Mouse (Mus musculus) embryonic facial prominence, embryonic 14.5 days (tissue): ENCODE results near the gene Hoxc9. TPM values are rescaled to one million over a fixed set of nuclear protein-coding genes. Genes with fewer than 3 reads are reported as not detected.

ENCODE experiments used
- ATAC-seq: fragments of 200-750 bp; cut with Nextera tagmentation; 2 replicates; pipeline ENCODE4 v1.8.0; 2017; ENCODE audit warnings: low read depth, moderate number of reproducible peaks, moderate TSS enrichment
- DNase-seq: peaks from one replicate; pipeline ENCODE4 v3.0.0-alpha.2; 2015; ENCODE audit warnings: low spot score
- H3K27ac ChIP-seq: fragments of 300-500 bp; sonication (generic); replicated peaks from 2 replicates; pipeline ENCODE4 v1.5.1; 2014; ENCODE audit warnings: low read depth, mild to moderate bottlenecking, low read length, moderate library complexity
- H3K27me3 ChIP-seq: fragments of 300-500 bp; sonication (generic); replicated peaks from 2 replicates; pipeline ENCODE4 v1.6.1; 2014; ENCODE audit warnings: low read length; ENCODE audit not compliant: control insufficient read depth, insufficient read depth
- H3K36me3 ChIP-seq: fragments of 300-500 bp; sonication (generic); 2 replicates; pipeline ENCODE4 v1.6.1; 2014; ENCODE audit warnings: low read length, mixed read lengths; ENCODE audit not compliant: control insufficient read depth, insufficient read depth
- H3K4me1 ChIP-seq: fragments of 300-500 bp; sonication (generic); 2 replicates; pipeline ENCODE4 v1.6.1; 2014; ENCODE audit warnings: antibody characterized with exemption, low read length; ENCODE audit not compliant: control insufficient read depth, insufficient read depth
- H3K4me2 ChIP-seq: fragments of 300-500 bp; sonication (generic); 2 replicates; pipeline ENCODE4 v1.6.1; 2014; ENCODE audit warnings: low read depth, mild to moderate bottlenecking, low read length, moderate library complexity, mixed read lengths
- H3K4me3 ChIP-seq: fragments of 300-500 bp; sonication (generic); 2 replicates; pipeline ENCODE4 v1.5.1; 2014; ENCODE audit warnings: low read depth, mild to moderate bottlenecking, low read length
- H3K9ac ChIP-seq: fragments of 300-500 bp; sonication (generic); 2 replicates; pipeline ENCODE4 v1.6.1; 2014; ENCODE audit warnings: low read depth, mild to moderate bottlenecking, low read length, moderate library complexity, mixed read lengths
- H3K9me3 ChIP-seq: fragments of 300-500 bp; sonication (generic); 2 replicates; pipeline ENCODE4 v1.6.1; 2016; ENCODE audit warnings: low read length; ENCODE audit not compliant: control insufficient read depth
- WGBS: fragments of 180-500 bp; shearing (Covaris S2); extraction: QIAGEN DNeasy Blood & Tissue Kit; methylation state at CpG from one replicate; pipeline ENCODE4 v1.1.7; 2014; 5-methylcytosine and 5-hydroxymethylcytosine counted together
- polyA plus RNA-seq: library from polyadenylated mRNA; unstranded; fragments of >200 nt; fragmentation: Nextera tagmentation; extraction: Ambion mirVana; gene quantifications from 2 replicates; pipeline ENCODE4 v1.2.1, GENCODE M21; 2014

The Hoxc9 gene
- polyA plus RNA-seq, 1 experiment from 2014 or later: not detected

DNA sequence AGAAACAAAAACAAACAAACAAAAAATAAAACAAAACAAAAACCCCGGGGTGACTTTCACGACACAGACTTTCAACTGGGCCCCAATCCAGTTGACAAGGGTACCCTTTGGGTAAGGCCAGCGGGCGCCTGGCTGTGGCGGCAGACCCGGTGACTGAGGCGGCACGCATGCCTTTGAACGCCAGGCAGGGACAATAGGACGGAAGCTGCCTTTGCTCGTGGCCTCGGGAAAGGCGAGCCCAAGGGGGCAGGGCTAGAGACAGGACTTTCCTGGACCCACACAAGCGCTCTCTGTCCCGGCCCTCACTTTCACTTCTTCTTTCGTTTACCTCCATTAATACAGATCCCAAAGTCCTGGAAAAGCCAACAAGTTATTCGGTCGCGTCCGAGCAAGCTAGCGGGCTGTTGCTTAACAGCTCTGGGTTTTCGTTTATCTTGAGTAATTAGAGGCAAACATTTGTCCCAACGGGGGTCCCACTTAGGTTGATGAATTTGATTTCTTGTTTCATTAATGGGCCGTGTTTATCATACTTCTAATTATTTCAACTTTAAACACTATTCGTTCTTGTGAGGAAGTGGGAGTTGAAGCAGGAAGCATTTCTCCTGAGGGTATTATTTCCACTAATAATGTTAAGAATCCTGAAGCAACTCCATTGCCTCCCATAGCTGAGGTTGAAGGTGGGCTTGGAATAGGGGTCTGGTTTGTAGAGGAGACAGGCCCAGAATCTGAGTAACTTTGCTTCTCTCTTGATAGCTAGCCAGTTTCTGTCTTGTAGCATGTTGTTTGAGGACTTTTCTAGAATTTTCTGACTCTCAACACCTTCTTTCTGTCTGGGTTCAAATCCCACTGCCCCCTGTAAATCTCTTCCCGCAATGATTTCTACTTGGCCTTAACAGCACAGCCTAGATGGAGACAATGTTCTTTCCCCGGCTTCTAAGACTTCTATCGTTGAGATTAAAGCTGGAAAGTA is 12.3 kb upstream of the Hoxc9 start:
- peak; percentile 16 for DNase-seq
- Histone ChIP-seq H3K4me1 (no peaks in the 10 kb centered on the region), H3K27ac (no peak overlapping the region), H3K36me3 (no peaks in the 10 kb centered on the region), H3K4me3 (0 out of 2 replicates have a peak overlapping the region, but pooled peaks have one; percentile 8), H3K4me2 (no peak overlapping the region), H3K27me3 (peaks cover 97% of the 10 kb centered on the region), H3K9ac (no peak overlapping the region), H3K9me3 (no peaks in the 10 kb centered on the region)
- ATAC-seq: no peak
- 2% methylated on average over 28 of the region's 28 CpGs for WGBS

DNA sequence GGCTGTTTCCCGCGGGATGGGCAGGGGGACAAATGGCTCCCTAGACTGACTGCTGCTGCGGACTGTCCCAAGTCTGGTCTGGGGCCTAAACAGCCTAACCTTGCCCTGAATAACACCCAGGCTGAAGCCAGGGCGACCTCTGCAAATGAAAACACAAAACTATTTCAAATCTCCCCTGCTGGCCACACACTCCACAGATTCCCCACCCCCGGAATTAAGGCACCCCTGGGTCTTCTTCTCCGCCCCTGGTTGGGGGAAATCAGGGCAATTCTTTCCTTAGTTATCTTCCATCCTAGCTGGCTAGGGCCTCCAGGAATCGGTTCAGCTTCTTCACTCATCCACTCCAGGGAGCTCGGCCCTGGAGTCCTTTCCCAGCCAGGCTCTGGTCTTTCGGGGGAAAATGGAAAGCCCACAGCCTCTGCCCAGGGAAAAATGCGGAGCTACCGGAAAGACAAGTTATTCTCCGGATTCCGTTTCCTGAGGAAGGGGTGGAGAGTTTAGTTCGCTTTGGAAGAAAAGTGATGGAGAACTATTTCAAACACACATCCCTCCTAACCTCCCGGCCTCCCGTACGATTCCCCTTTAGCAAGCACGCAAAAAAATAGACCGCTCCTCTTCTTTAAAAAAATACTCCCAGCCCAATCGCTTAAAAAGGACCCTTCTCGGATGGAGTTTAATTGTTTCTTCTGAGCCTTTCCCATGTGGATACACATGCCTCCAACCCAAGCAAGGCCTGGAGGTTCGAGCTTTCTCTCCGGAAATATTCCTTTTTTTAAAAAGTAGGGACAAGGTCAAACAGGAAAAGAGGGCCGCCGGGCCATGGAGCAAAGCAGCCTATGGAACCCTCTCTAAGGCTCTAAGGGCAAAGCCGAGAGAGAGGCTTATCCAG is 11.0 kb upstream of the Hoxc9 start:
- no peak for ATAC-seq
- Histone ChIP-seq H3K9ac (no peak overlapping the region), H3K27ac (no peak overlapping the region), H3K4me1 (no peaks in the 10 kb centered on the region), H3K4me2 (no peak overlapping the region), H3K9me3 (no peaks in the 10 kb centered on the region), H3K4me3 (no peak overlapping the region), H3K36me3 (no peaks in the 10 kb centered on the region), H3K27me3 (peaks cover 98% of the 10 kb centered on the region)
- no peak for DNase-seq
- WGBS: 3% methylated on average over 26 of the region's 26 CpGs

DNA sequence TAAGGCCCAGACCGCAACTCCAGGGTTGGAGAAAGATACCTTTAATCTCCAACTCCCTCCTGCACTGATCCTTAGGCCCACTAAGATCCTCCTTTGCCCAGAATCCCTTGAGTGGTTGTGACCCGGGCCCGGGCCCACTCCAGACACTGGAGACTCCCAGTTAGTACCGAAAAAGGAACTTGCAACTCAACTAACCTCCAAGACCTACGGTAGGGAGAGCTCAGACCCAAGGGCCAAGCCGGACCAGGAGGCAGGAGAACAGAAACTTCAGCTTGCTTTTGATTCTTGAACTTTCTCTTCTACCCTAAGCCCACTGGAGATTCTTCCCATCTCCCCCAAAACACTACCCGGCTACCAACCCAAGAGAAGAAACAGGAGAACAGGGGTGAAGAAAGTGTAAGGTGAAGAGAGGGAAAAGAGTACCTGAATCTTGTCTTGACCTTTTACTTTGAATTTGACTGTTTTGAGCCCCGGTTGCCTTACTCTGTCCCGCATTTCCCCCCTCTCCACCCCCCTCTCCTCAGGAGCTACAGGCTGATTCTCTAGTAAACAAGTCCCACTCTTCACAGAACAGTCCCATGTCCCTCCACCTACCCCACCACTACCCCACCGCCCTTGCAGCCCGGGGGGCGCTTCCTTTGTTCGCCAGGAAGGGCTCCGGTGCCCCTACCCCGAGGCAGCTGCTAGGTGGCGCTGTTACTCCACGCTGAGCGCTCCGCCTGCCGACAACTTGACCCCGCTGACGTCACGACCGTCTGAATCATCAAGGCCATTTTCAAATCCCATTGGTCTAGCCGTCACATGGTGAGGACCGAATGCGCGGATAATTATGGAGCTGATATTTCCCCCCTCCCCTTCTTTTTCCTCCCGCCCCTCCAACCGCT is 10.1 kb upstream of the Hoxc9 start:
- Histone ChIP-seq H3K4me1 (no peaks in the 10 kb centered on the region), H3K4me3 (peak overlapping the region; percentile 17), H3K9ac (no peak overlapping the region), H3K4me2 (peak overlapping the region; percentile 23), H3K9me3 (no peaks in the 10 kb centered on the region), H3K27me3 (peaks cover 98% of the 10 kb centered on the region), H3K27ac (no peak overlapping the region), H3K36me3 (no peaks in the 10 kb centered on the region)
- ATAC-seq (peak; percentile 22; the same call in 1 of the 2 replicates), DNase-seq (peak; percentile 76)
- 2% methylated on average over 29 of the region's 30 CpGs for WGBS

DNA sequence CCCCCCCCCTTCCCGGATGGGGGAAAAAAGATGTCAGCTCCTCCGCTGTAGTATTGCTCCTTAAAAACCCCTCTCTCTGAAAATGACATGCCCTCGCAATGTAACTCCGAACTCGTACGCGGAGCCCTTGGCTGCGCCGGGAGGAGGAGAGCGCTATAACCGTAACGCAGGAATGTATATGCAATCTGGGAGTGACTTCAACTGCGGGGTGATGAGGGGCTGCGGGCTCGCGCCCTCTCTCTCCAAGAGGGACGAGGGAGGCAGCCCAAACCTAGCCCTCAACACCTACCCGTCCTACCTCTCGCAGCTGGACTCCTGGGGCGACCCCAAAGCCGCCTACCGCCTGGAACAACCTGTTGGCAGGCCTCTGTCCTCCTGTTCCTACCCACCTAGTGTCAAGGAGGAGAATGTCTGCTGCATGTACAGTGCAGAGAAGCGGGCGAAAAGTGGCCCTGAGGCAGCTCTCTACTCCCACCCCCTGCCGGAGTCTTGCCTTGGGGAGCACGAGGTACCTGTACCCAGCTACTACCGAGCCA is 9.4 kb upstream of the Hoxc9 start, which contains the start of gene Hoxc10:
Gene Hoxc10, plus strand, starts transcription at position 21 of the 536 bp plus-strand sequence.
- ATAC-seq (no peak), DNase-seq (no peak)
- peak within 1 kb of the TSS; percentile 17 for H3K4me3 ChIP-seq
- no peak within 1 kb of the TSS for H3K27ac ChIP-seq
- peak within 1 kb of the TSS; percentile 23 for H3K4me2 ChIP-seq
- no peak within 1 kb of the TSS for H3K9ac ChIP-seq
- no peaks in the 10 kb centered on the region for H3K4me1 ChIP-seq
- 4% methylated on average over 27 of the region's 27 CpGs for WGBS
- peaks cover 98% of the 10 kb centered on the region for H3K27me3 ChIP-seq
- H3K36me3 ChIP-seq: no peaks in the 10 kb centered on the region
- no peaks in the 10 kb centered on the region for H3K9me3 ChIP-seq

DNA sequence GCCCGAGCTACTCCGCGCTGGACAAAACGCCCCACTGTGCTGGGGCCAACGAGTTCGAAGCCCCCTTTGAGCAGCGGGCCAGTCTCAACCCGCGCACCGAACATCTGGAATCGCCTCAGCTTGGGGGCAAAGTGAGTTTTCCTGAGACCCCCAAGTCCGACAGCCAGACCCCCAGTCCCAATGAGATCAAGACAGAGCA is 9.0 kb upstream of the Hoxc9 start, which contains the start of gene Hoxc5:
Gene Hoxc5, plus strand, starts transcription at position 132 of the 199 bp plus-strand sequence.
- H3K36me3 ChIP-seq: no peaks in the 10 kb centered on the region
- H3K27me3 ChIP-seq: peaks cover 99% of the 10 kb centered on the region
- DNase-seq: no peak
- H3K9me3 ChIP-seq: no peaks in the 10 kb centered on the region
- 3% methylated on average over 12 of the region's 12 CpGs for WGBS
- H3K9ac ChIP-seq: no peak within 1 kb of the TSS
- peak within 1 kb of the TSS; percentile 23 for H3K4me2 ChIP-seq
- H3K27ac ChIP-seq: no peak within 1 kb of the TSS
- peak within 1 kb of the TSS; percentile 17 for H3K4me3 ChIP-seq
- no peaks in the 10 kb centered on the region for H3K4me1 ChIP-seq
- no peak for ATAC-seq

DNA sequence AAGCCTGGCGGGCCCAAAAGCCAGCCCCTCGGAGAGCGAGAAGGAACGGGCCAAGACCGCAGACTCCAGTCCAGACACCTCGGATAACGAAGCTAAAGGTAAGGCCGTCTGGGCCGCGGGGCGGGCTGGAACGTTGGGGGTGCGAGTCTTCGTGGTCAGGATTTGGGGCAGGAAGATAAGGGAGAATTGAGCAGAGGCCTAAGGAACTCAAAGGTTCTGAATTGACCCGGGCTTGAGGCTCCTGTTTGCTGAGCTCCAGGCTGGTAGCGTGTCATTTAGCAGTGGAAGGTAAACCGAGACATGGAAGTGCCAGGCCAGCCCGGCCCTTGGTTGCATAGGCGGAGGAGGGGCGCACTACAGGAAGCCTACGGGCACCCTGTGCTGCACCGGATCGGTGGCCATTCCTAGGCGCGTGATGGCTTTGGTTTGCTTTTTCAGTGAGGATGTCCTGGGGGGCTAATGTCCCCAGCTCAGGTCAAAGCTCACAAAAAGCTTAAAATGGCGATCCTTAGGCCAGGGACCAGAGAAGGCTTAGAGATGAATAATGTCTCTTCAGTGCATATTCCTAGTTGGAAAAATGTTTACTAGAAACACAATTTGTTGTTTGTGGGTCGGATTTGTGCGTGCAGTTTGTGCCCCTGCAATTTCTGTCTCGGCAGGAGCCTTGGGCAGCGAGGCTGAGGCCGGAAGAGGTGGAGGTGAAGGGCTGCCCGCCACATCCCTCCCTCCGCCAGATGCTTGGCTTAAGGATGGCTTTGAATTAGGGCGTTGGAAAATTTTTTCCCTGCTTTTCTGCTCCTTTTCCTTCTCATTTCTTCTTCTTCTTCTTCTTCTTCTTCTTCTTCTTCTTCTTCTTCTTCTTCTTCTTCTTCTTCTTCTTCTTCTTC is 8.5 kb upstream of the Hoxc9 start:
- Histone ChIP-seq H3K4me2 (no peak overlapping the region), H3K9ac (no peak overlapping the region), H3K9me3 (no peaks in the 10 kb centered on the region), H3K27ac (no peak overlapping the region), H3K36me3 (no peaks in the 10 kb centered on the region), H3K4me3 (no peak overlapping the region), H3K4me1 (no peaks in the 10 kb centered on the region), H3K27me3 (peaks cover 99% of the 10 kb centered on the region)
- ATAC-seq: no peak
- no peak for DNase-seq
- 1% methylated on average over 33 of the region's 34 CpGs for WGBS

DNA sequence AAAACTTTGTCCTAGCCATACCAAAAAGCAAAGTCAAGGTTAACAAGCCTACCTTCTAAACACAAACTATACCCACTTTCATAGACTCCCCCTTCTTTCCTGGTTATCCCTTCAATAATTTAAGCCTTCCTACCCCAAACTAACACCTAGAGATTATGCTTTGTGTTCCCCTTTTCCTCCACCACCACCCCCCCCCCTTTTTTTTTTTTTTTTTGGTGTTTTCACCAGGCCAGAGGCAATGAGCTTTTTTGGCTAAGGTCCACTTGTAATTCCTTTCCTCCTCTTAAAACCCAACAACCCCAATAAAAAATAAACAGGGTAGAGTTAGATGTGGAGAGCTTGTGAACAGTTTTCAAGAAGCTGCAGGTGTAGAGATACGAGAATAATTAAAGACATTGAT is 6.9 kb upstream of the Hoxc9 start:
- Histone ChIP-seq H3K4me3 (no peak overlapping the region), H3K27ac (no peak overlapping the region), H3K36me3 (no peaks in the 10 kb centered on the region), H3K4me2 (no peak overlapping the region), H3K9me3 (no peaks in the 10 kb centered on the region), H3K9ac (no peak overlapping the region), H3K4me1 (no peaks in the 10 kb centered on the region), H3K27me3 (peaks cover 99% of the 10 kb centered on the region)
- no peak for ATAC-seq
- 22% methylated on average over 1 of the region's 1 CpGs for WGBS
- no peak for DNase-seq
